Mouse (Mus musculus): ENCODE results near the gene Kremen2.

DNA sequence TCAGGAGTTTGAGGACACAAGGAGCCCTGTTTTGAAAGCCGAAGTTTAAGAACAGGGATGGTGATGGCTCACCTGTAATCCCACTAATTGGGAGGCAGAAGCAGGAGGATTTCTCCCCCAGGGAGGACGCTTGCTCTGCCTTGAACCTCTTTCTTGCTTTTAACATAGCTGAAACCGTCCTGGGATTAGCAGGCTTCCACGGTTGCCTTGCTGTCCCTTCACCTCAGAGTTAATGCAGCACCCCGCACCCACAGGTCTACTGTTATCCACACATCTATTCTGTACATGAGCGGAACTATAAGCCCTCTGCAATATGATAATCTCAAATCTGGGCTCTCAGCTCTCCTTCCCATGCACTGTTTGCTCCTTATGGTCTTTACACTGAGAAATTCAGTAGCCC, 28.0 kb upstream of the Kremen2 start:
- TF ChIP-seq POLR2A (IDR thresholded peaks at IDR 0.05; ENCODE audit: low read depth, low read length) (no peak), CTCF (IDR thresholded peaks at IDR 0.05; ENCODE audit: extremely low read depth, insufficient read depth, insufficient read length, insufficient replicate concordance) (no peak)

Measured in spleen, adult 2 months (tissue).